Mouse (Mus musculus) kidney, adult 2 months (tissue): ENCODE measurements around the gene Olfr69.

Experiments
- CTCF ChIP-seq: fragments of 200-500 bp; conservative IDR thresholded peaks from 2 replicates; pipeline ENCODE4 v1.5.1; 2011; ENCODE audit warnings: low read depth, mild to moderate bottlenecking, control low read depth, low read length, moderate library complexity, mixed read lengths; ENCODE audit not compliant: insufficient read depth, insufficient read length
- POLR2A ChIP-seq: fragments of 200-500 bp; IDR thresholded peaks from one replicate; pipeline ENCODE4 v1.6.1; 2011; ENCODE audit warnings: low read depth, low read length, control low read depth

DNA sequence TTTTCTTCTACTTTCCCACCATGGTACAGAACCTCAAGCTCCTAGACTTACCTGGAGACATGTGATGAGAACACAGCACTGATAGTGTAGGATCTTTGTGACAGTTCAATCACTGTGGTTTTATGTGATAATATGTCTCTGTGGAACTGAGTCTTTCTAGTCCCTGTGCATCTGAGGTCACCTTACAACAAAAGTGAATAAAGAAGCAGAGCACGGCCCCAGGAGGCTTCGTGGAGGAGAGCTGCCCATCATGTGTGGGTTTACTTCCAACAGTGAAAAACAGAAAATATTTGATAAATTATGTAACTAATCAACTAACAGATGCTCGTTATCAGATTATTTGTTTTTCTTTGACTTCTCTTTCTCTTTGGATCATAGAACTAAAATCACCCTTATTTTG, 8.2 kb upstream of the Olfr69 start, which contains the start of gene Olfr68:
- TF ChIP-seq CTCF (no peak), POLR2A (no peak)
